Mouse (Mus musculus): ENCODE measurements around the gene Tcf20. TPM values are rescaled to one million over a fixed set of nuclear protein-coding genes. Genes with fewer than 3 reads are reported as not detected.

The Tcf20 gene
- 7.3 and 8.3 TPM in 2 replicates for polyA plus RNA-seq (2015; fragmentation: Nextera tagmentation; extraction: Ambion mirVana)

DNA sequence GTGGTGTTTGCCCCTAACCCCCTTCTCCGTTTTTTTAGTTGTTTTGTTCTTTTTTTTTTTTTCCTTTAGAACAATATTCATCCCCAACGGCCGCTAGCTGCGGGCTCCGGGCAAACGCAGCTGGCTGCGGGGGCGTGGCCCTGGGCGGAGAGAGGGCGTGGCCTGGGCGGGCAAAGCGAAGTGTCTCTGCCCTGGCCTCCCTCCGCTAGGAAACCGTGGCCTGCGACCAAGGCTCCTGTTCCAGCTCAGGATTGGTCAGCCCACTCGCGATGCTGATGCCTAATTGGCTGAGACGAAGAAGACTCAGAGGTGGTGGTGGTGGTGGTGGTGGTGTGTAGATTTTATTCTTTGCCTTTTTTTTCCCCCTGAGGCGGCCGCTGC lies at the start of gene Tcf20:
Tcf20 (minus strand) TSS at position 141 of the 381 bp plus-strand sequence.
- Histone ChIP-seq H3K36me3 (ENCODE audit: insufficient read depth, low read length) (no peaks in the 10 kb centered on the region), H3K4me2 (replicated peaks; ENCODE audit: low read depth, low read length) (peak within 1 kb of the TSS; percentile 92), H3K27me3 (ENCODE audit: insufficient read depth, low read length) (peaks cover 41% of the 10 kb centered on the region), H3K4me3 (ENCODE audit: low read length) (peak within 1 kb of the TSS; percentile 55), H3K27ac (ENCODE audit: low read length) (0 out of 2 replicates have a peak within 1 kb of the TSS, but pooled peaks have one; percentile 23), H3K9me3 (ENCODE audit: low read length) (no peaks in the 10 kb centered on the region), H3K4me1 (ENCODE audit: insufficient read depth, low read length) (peaks cover 50% of the 10 kb centered on the region), H3K9ac (replicated peaks; ENCODE audit: low read length) (peak within 1 kb of the TSS; percentile 61)
- WGBS: 0% methylated on average over 20 of the region's 20 CpGs
- ATAC-seq (ENCODE audit: low FRiP score, low TSS enrichment): peak; percentile 83

DNA sequence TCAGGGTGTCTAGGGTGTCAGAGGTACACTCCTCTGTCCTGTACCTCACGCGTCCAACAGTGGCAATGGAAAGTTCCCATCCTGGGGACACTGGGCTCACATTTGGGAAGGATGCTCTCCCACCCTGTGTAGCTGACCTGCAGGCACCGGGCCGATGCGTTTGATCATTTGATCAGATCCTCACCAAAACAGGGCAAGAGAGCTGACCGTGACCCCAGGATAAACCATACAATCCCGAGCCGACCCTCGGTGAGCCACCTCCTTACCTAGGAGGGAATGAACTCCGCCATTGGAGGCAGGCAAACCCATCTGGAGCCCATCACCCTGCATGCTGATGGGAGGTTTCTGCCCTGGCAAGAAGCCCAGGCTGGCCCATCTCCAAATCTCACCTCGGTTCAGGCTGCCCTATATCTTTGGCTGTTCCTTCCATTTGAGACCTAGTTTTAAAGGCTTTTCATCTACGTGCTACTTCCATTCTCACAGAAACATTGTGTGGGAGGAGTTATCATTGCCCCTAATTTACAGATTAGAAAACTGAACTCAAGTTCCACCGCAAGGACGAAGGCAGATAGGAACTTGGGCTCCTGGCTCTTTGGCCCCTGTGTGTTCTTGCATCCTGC lies 49.3 kb upstream of the Tcf20 start:
- 62% methylated on average over 14 of the region's 14 CpGs for WGBS
- no peak overlapping the region for H3K4me2 ChIP-seq (replicated peaks; ENCODE audit: low read depth, low read length)
- no peak overlapping the region for H3K27ac ChIP-seq (ENCODE audit: low read length)
- no peaks in the 10 kb centered on the region for H3K36me3 ChIP-seq (ENCODE audit: insufficient read depth, low read length)
- H3K27me3 ChIP-seq (ENCODE audit: insufficient read depth, low read length): peaks cover 15% of the 10 kb centered on the region; the same call in 1 of the 2 replicates
- peaks cover 50% of the 10 kb centered on the region for H3K4me1 ChIP-seq (ENCODE audit: insufficient read depth, low read length)
- H3K9me3 ChIP-seq (ENCODE audit: low read length): no peaks in the 10 kb centered on the region
- ATAC-seq (ENCODE audit: low FRiP score, low TSS enrichment): no peak
- no peak overlapping the region for H3K4me3 ChIP-seq (ENCODE audit: low read length)
- no peak overlapping the region for H3K9ac ChIP-seq (replicated peaks; ENCODE audit: low read length)

DNA sequence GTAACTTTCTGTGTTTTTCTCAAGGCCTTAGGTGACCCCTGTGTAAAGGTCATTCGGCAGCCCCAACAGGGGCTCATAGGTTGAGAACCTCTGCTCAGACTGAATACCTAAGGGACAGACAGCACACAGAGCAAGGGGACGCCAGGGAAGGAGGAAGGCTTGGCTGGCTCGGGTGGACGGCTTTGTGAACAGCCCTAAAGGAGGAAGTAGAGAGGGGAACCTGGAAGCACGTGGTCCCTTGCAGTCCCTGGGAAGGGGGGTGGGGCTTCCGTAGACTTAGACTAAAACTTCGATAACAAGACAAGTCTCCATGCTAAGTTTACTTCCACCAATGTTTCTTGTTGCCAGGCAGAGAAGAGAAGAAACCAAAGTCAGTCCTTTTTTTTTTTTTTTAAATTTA lies 48.4 kb upstream of the Tcf20 start:
- no peak overlapping the region for H3K4me3 ChIP-seq (ENCODE audit: low read length)
- WGBS: 57% methylated on average over 7 of the region's 7 CpGs
- H3K9me3 ChIP-seq (ENCODE audit: low read length): no peaks in the 10 kb centered on the region
- no peaks in the 10 kb centered on the region for H3K36me3 ChIP-seq (ENCODE audit: insufficient read depth, low read length)
- no peak overlapping the region for H3K27ac ChIP-seq (ENCODE audit: low read length)
- peaks cover 15% of the 10 kb centered on the region; the same call in 1 of the 2 replicates for H3K27me3 ChIP-seq (ENCODE audit: insufficient read depth, low read length)
- no peak overlapping the region for H3K4me2 ChIP-seq (replicated peaks; ENCODE audit: low read depth, low read length)
- no peak for ATAC-seq (ENCODE audit: low FRiP score, low TSS enrichment)
- H3K9ac ChIP-seq (replicated peaks; ENCODE audit: low read length): no peak overlapping the region
- peaks cover 50% of the 10 kb centered on the region for H3K4me1 ChIP-seq (ENCODE audit: insufficient read depth, low read length)

GRCm38 (mm10) chr15:83034275-83034977 lies 46.8 kb upstream of the Tcf20 start:
- Histone ChIP-seq H3K9ac (replicated peaks; ENCODE audit: low read length) (peak overlapping the region; percentile 31), H3K27ac (ENCODE audit: low read length) (no peak overlapping the region), H3K9me3 (ENCODE audit: low read length) (no peaks in the 10 kb centered on the region), H3K4me3 (ENCODE audit: low read length) (no peak overlapping the region), H3K36me3 (ENCODE audit: insufficient read depth, low read length) (no peaks in the 10 kb centered on the region), H3K4me1 (ENCODE audit: insufficient read depth, low read length) (peaks cover 51% of the 10 kb centered on the region), H3K27me3 (ENCODE audit: insufficient read depth, low read length) (peaks cover 15% of the 10 kb centered on the region; the same call in 1 of the 2 replicates), H3K4me2 (replicated peaks; ENCODE audit: low read depth, low read length) (peak overlapping the region; percentile 42)
- 20% methylated on average over 17 of the region's 17 CpGs for WGBS
- no peak for ATAC-seq (ENCODE audit: low FRiP score, low TSS enrichment)

DNA sequence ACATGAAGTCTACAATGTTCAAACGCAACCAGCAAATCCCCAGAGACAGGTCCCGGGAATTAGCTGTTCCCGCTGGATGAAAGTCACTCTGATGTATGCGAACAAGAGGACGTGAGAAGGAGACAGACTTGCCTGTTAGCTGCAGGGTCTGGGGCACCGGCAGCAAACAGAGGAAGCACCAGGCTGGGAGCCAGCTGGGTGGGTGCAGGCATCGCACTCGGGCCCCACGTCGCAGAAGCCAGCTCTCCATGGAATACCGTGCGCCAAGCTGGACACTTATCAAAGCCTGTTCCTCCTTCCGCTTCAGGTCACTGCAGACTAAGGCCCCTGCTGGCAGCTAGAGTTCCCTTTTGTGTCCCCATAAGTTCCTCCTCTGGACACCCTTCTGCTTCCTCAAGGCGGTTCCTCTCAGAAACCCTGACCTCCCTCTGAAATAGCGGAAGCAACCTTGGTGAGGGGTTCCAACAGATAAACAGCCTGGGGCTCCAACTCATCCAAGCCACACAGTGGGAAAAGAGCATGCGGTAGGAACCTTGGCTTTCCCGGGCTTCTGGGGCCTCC lies 45.4 kb upstream of the Tcf20 start, which contains the start of gene Nfam1:
Nfam1 (minus strand) TSS at position 326 of the 561 bp plus-strand sequence.
- WGBS: 43% methylated on average over 17 of the region's 17 CpGs
- ATAC-seq (ENCODE audit: low FRiP score, low TSS enrichment): no peak
- no peak within 1 kb of the TSS for H3K4me3 ChIP-seq (ENCODE audit: low read length)
- H3K27ac ChIP-seq (ENCODE audit: low read length): peak within 1 kb of the TSS; percentile 18; the same call in 1 of the 2 replicates
- H3K27me3 ChIP-seq (ENCODE audit: insufficient read depth, low read length): peaks cover 15% of the 10 kb centered on the region; the same call in 1 of the 2 replicates
- H3K4me1 ChIP-seq (ENCODE audit: insufficient read depth, low read length): peaks cover 46% of the 10 kb centered on the region
- H3K9ac ChIP-seq (replicated peaks; ENCODE audit: low read length): peak within 1 kb of the TSS; percentile 26; the same call in 1 of the 2 replicates
- H3K9me3 ChIP-seq (ENCODE audit: low read length): no peaks in the 10 kb centered on the region
- H3K36me3 ChIP-seq (ENCODE audit: insufficient read depth, low read length): no peaks in the 10 kb centered on the region
- no peak within 1 kb of the TSS; the same call in 1 of the 2 replicates for H3K4me2 ChIP-seq (replicated peaks; ENCODE audit: low read depth, low read length)

GRCm38 (mm10) chr15:83030884-83031283 lies 43.2 kb upstream of the Tcf20 start:
- Histone ChIP-seq H3K9ac (replicated peaks; ENCODE audit: low read length) (no peak overlapping the region), H3K27me3 (ENCODE audit: insufficient read depth, low read length) (peaks cover 15% of the 10 kb centered on the region; the same call in 1 of the 2 replicates), H3K4me3 (ENCODE audit: low read length) (no peak overlapping the region), H3K27ac (ENCODE audit: low read length) (no peak overlapping the region; the same call in 1 of the 2 replicates), H3K36me3 (ENCODE audit: insufficient read depth, low read length) (no peaks in the 10 kb centered on the region), H3K4me1 (ENCODE audit: insufficient read depth, low read length) (peaks cover 45% of the 10 kb centered on the region), H3K9me3 (ENCODE audit: low read length) (no peaks in the 10 kb centered on the region), H3K4me2 (replicated peaks; ENCODE audit: low read depth, low read length) (no peak overlapping the region)
- WGBS: 58% methylated on average over 4 of the region's 4 CpGs
- ATAC-seq (ENCODE audit: low FRiP score, low TSS enrichment): no peak

DNA sequence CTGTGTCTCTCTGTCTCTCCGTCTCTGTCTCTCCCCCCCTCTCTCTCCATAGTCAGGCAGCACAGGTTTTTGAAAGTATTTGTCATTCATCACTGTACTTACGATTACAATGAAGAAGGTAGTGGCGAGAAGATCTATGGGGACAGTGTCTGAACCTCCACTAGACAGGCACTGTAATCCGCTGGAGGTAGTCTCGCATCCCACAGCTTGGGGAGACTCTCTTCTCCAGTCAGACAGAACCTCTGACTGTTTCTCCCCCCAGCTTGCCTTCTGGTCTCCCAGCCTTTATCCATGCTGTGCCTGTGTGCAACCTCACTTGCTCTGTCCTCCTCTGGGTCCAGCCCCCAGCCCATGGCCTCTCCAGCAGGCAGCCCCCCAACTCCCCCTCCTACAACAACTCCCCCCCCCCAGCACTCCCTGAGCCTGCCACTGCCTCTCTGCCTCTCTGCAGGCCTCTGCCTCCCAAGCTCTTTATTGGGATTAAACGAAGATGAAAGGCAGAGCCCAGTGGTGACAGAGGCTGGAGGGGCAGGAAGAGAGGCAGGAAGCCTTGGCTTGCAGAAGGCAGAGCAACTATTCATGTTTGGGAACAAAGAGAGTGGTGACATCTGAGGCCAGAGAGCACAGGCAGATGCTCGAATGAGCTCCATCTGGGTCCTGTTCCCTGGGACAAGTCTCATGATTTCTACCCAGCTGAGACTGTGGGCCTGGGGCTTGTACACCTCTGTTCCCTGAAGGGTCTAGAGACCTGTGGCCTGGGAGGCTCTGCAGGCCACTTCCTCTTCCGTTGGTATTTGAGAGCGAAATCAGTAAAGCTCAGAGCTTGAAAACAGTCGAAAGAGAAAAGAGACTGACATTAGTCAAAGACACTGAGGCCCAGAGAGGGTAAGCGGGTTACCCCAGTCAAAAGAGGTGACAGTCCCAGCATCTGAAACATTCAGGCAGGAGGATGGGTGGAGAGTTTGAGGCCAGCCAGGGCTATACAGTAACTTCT lies 42.4 kb upstream of the Tcf20 start:
- H3K27ac ChIP-seq (ENCODE audit: low read length): peak overlapping the region; percentile 64; the same call in 1 of the 2 replicates

GRCm38 (mm10) chr15:83026129-83026528 lies 38.5 kb upstream of the Tcf20 start:
- Histone ChIP-seq H3K36me3 (ENCODE audit: insufficient read depth, low read length) (no peaks in the 10 kb centered on the region), H3K4me1 (ENCODE audit: insufficient read depth, low read length) (peaks cover 37% of the 10 kb centered on the region), H3K27me3 (ENCODE audit: insufficient read depth, low read length) (no peaks in the 10 kb centered on the region; the same call in 1 of the 2 replicates), H3K9ac (replicated peaks; ENCODE audit: low read length) (no peak overlapping the region), H3K27ac (ENCODE audit: low read length) (no peak overlapping the region), H3K4me2 (replicated peaks; ENCODE audit: low read depth, low read length) (peak overlapping the region; percentile 23; the same call in 1 of the 2 replicates), H3K9me3 (ENCODE audit: low read length) (no peaks in the 10 kb centered on the region), H3K4me3 (ENCODE audit: low read length) (no peak overlapping the region)
- 40% methylated on average over 8 of the region's 8 CpGs for WGBS
- no peak for ATAC-seq (ENCODE audit: low FRiP score, low TSS enrichment)

More for the DNA sequence above, 42.4 kb upstream of the Tcf20 start:
- Histone ChIP-seq H3K27me3 (ENCODE audit: insufficient read depth, low read length) (peaks cover 13% of the 10 kb centered on the region; the same call in 1 of the 2 replicates), H3K4me2 (replicated peaks; ENCODE audit: low read depth, low read length) (no peak overlapping the region), H3K4me1 (ENCODE audit: insufficient read depth, low read length) (peaks cover 53% of the 10 kb centered on the region), H3K4me3 (ENCODE audit: low read length) (no peak overlapping the region), H3K36me3 (ENCODE audit: insufficient read depth, low read length) (no peaks in the 10 kb centered on the region), H3K9me3 (ENCODE audit: low read length) (no peaks in the 10 kb centered on the region), H3K9ac (replicated peaks; ENCODE audit: low read length) (0 out of 2 replicates have a peak overlapping the region, but pooled peaks have one; percentile 26)
- WGBS: 57% methylated on average over 11 of the region's 11 CpGs
- no peak; the same call in 1 of the 2 replicates for ATAC-seq (ENCODE audit: low FRiP score, low TSS enrichment)
